Mouse (Mus musculus) embryonic facial prominence, embryonic 14.5 days (tissue): ENCODE measurements around the gene Arfgef2. TPM values are rescaled to one million over a fixed set of nuclear protein-coding genes. Genes with fewer than 3 reads are reported as not detected.
A peak's percentile ranks its signal among the peaks of the same experiment; 100 is the strongest.

Source experiments
- ATAC-seq: fragments of 200-750 bp; cut with Nextera tagmentation; 2 replicates; pipeline ENCODE4 v1.8.0; 2017; ENCODE audit warnings: low read depth, moderate number of reproducible peaks, moderate TSS enrichment
- DNase-seq: peaks from one replicate; pipeline ENCODE4 v3.0.0-alpha.2; 2015; ENCODE audit warnings: low spot score
- H3K27ac ChIP-seq: fragments of 300-500 bp; sonication (generic); replicated peaks from 2 replicates; pipeline ENCODE4 v1.5.1; 2014; ENCODE audit warnings: low read depth, mild to moderate bottlenecking, low read length, moderate library complexity
- H3K27me3 ChIP-seq: fragments of 300-500 bp; sonication (generic); replicated peaks from 2 replicates; pipeline ENCODE4 v1.6.1; 2014; ENCODE audit warnings: low read length; ENCODE audit not compliant: control insufficient read depth, insufficient read depth
- H3K36me3 ChIP-seq: fragments of 300-500 bp; sonication (generic); 2 replicates; pipeline ENCODE4 v1.6.1; 2014; ENCODE audit warnings: low read length, mixed read lengths; ENCODE audit not compliant: control insufficient read depth, insufficient read depth
- H3K4me1 ChIP-seq: fragments of 300-500 bp; sonication (generic); 2 replicates; pipeline ENCODE4 v1.6.1; 2014; ENCODE audit warnings: antibody characterized with exemption, low read length; ENCODE audit not compliant: control insufficient read depth, insufficient read depth
- H3K4me2 ChIP-seq: fragments of 300-500 bp; sonication (generic); 2 replicates; pipeline ENCODE4 v1.6.1; 2014; ENCODE audit warnings: low read depth, mild to moderate bottlenecking, low read length, moderate library complexity, mixed read lengths
- H3K4me3 ChIP-seq: fragments of 300-500 bp; sonication (generic); 2 replicates; pipeline ENCODE4 v1.5.1; 2014; ENCODE audit warnings: low read depth, mild to moderate bottlenecking, low read length
- H3K9ac ChIP-seq: fragments of 300-500 bp; sonication (generic); 2 replicates; pipeline ENCODE4 v1.6.1; 2014; ENCODE audit warnings: low read depth, mild to moderate bottlenecking, low read length, moderate library complexity, mixed read lengths
- H3K9me3 ChIP-seq: fragments of 300-500 bp; sonication (generic); 2 replicates; pipeline ENCODE4 v1.6.1; 2016; ENCODE audit warnings: low read length; ENCODE audit not compliant: control insufficient read depth
- WGBS: fragments of 180-500 bp; shearing (Covaris S2); extraction: QIAGEN DNeasy Blood & Tissue Kit; methylation state at CpG from one replicate; pipeline ENCODE4 v1.1.7; 2014; 5-methylcytosine and 5-hydroxymethylcytosine counted together
- polyA plus RNA-seq: library from polyadenylated mRNA; unstranded; fragments of >200 nt; fragmentation: Nextera tagmentation; extraction: Ambion mirVana; gene quantifications from 2 replicates; pipeline ENCODE4 v1.2.1, GENCODE M21; 2014

The Arfgef2 gene
- polyA plus RNA-seq = 7.1 and 7.2 TPM in 2 replicates

GRCm38 (mm10) chr2:166805250-166806172, at the start of gene Arfgef2:
TSS of gene Arfgef2 (plus strand) at chr2:166805588.
- H3K27me3 ChIP-seq = no peaks in the 10 kb centered on the region
- H3K9ac ChIP-seq = peak within 1 kb of the TSS; percentile 91
- no peaks in the 10 kb centered on the region for H3K9me3 ChIP-seq
- under 1% methylated on average over 46 of the region's 76 CpGs for WGBS
- DNase-seq (peak; percentile 91), ATAC-seq (peak; percentile 90)
- H3K4me1 ChIP-seq = 0 out of 2 replicates have a peak, but pooled peaks cover 4% of the 10 kb centered on the region
- peak within 1 kb of the TSS; percentile 70 for H3K27ac ChIP-seq
- H3K4me3 ChIP-seq = peak within 1 kb of the TSS; percentile 85
- H3K4me2 ChIP-seq = peak within 1 kb of the TSS; percentile 88
- H3K36me3 ChIP-seq = no peaks in the 10 kb centered on the region

DNA sequence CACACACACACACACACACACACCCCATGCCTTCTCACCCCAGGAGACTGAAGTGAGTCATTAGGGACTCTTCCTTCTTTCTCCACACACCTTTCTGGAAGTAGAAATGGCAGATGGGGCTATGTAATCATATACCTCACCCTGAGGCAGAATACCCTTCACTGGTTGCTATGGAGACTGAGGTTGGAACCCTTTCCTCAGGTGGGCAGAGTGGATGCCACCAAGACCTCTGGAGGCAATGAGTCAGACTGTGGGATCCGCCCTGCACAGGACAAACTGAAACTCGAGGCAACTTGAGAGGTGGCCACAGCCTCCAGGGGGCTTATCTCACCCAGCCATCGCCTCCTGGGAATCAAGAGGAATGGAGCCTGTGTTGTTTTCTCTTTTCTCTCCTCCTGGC, 47.4 kb upstream of the Arfgef2 start:
- no peaks in the 10 kb centered on the region for H3K27me3 ChIP-seq
- no peak overlapping the region for H3K4me3 ChIP-seq
- WGBS = 36% methylated on average over 2 of the region's 3 CpGs
- H3K9me3 ChIP-seq = no peaks in the 10 kb centered on the region
- no peak overlapping the region for H3K4me2 ChIP-seq
- H3K36me3 ChIP-seq = no peaks in the 10 kb centered on the region
- DNase-seq = peak; percentile 56
- ATAC-seq = peak; percentile 88
- H3K9ac ChIP-seq = no peak overlapping the region
- H3K4me1 ChIP-seq = peaks cover 3% of the 10 kb centered on the region; the same call in 1 of the 2 replicates
- H3K27ac ChIP-seq = no peak overlapping the region

GRCm38 (mm10) chr2:166764051-166764450, 41.3 kb upstream of the Arfgef2 start:
- Histone ChIP-seq H3K4me2 (no peak overlapping the region), H3K9me3 (no peaks in the 10 kb centered on the region), H3K4me1 (peaks cover 8% of the 10 kb centered on the region; the same call in 1 of the 2 replicates), H3K9ac (no peak overlapping the region), H3K27ac (peak overlapping the region; percentile 49; the same call in 1 of the 2 replicates), H3K36me3 (no peaks in the 10 kb centered on the region), H3K27me3 (no peaks in the 10 kb centered on the region), H3K4me3 (no peak overlapping the region)
- no peak for ATAC-seq
- WGBS = 23% methylated on average over 5 of the region's 5 CpGs
- peak; percentile 53 for DNase-seq

DNA sequence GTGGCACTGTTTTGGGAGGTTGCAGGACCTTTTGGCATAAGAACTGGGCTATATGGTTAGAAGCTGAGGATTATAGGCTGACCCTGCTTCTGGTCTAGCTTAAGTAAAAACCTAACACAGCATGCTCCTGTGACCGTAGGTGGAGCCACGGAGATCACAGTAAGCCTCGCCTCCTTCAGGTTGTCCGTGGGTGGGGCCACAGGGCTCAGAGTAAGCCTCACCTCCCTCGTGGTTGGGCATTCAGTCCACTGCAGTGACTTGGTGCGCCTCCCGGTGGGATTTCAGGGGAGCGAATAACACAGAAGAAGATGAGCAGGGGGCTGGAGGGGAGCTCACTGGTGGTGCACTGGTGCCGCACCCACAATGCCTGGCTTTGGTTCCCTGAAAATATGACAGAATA, 37.8 kb upstream of the Arfgef2 start:
- Histone ChIP-seq H3K4me2 (no peak overlapping the region), H3K27me3 (no peaks in the 10 kb centered on the region), H3K36me3 (no peaks in the 10 kb centered on the region), H3K4me1 (peaks cover 8% of the 10 kb centered on the region; the same call in 1 of the 2 replicates), H3K9ac (no peak overlapping the region), H3K27ac (no peak overlapping the region), H3K4me3 (no peak overlapping the region), H3K9me3 (no peaks in the 10 kb centered on the region)
- ATAC-seq (no peak), DNase-seq (no peak)
- WGBS = 77% methylated on average over 9 of the region's 9 CpGs

- no peaks in the 10 kb centered on the region for H3K4me1 ChIP-seq
- 36% methylated on average over 11 of the region's 11 CpGs for WGBS
Observed at GRCm38 (mm10) chr2:166771396-166771795, 34.0 kb upstream of the Arfgef2 start.

DNA sequence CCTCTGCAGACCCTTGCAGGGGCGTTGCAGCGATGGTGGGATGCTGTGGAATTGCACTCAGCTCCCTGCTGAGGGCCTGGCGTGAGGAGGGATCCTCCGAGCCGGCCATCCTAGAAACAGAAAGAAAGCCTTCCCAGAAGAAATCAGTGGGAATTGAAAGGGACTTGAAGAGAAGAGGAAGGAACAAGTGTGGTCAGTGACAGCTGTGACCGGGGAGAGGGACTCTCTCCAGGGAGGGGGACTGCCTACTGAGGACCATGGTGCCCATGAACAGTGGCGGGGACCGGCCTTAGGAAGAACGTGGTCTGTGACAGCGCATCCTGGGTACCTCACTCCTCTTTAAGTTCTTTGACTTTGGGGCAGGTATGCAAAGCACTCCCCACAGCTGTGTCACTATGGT, 31.8 kb upstream of the Arfgef2 start:
- H3K27ac ChIP-seq = no peak overlapping the region

More at GRCm38 (mm10) chr2:166771396-166771795, 34.0 kb upstream of the Arfgef2 start:
- ATAC-seq (no peak), DNase-seq (peak; percentile 59)
- Histone ChIP-seq H3K4me3 (no peak overlapping the region), H3K27me3 (no peaks in the 10 kb centered on the region), H3K36me3 (no peaks in the 10 kb centered on the region), H3K4me2 (no peak overlapping the region), H3K9ac (no peak overlapping the region), H3K27ac (no peak overlapping the region; the same call in 1 of the 2 replicates), H3K9me3 (no peaks in the 10 kb centered on the region)

GRCm38 (mm10) chr2:166774275-166774674, 31.1 kb upstream of the Arfgef2 start:
- no peaks in the 10 kb centered on the region for H3K9me3 ChIP-seq
- no peak overlapping the region for H3K4me3 ChIP-seq
- DNase-seq = no peak
- ATAC-seq = no peak
- H3K27me3 ChIP-seq = no peaks in the 10 kb centered on the region
- H3K4me2 ChIP-seq = no peak overlapping the region
- WGBS = 90% methylated on average over 10 of the region's 10 CpGs
- no peak overlapping the region for H3K27ac ChIP-seq
- H3K36me3 ChIP-seq = no peaks in the 10 kb centered on the region
- no peak overlapping the region for H3K9ac ChIP-seq
- no peaks in the 10 kb centered on the region for H3K4me1 ChIP-seq

More for the DNA sequence above, 31.8 kb upstream of the Arfgef2 start:
- Histone ChIP-seq H3K9ac (no peak overlapping the region), H3K9me3 (no peaks in the 10 kb centered on the region), H3K36me3 (no peaks in the 10 kb centered on the region), H3K4me3 (no peak overlapping the region), H3K4me1 (no peaks in the 10 kb centered on the region), H3K27me3 (no peaks in the 10 kb centered on the region), H3K4me2 (no peak overlapping the region)
- DNase-seq (no peak), ATAC-seq (no peak)
- WGBS = 81% methylated on average over 10 of the region's 10 CpGs

- Histone ChIP-seq H3K27ac (no peak overlapping the region; the same call in 1 of the 2 replicates), H3K4me2 (no peak overlapping the region), H3K9me3 (no peaks in the 10 kb centered on the region), H3K27me3 (no peaks in the 10 kb centered on the region), H3K4me1 (peaks cover 2% of the 10 kb centered on the region; the same call in 1 of the 2 replicates), H3K9ac (no peak overlapping the region), H3K36me3 (no peaks in the 10 kb centered on the region), H3K4me3 (no peak overlapping the region)
- ATAC-seq = no peak
- DNase-seq = no peak
- 53% methylated on average over 11 of the region's 11 CpGs for WGBS
Observed at GRCm38 (mm10) chr2:166775357-166775893, 30.0 kb upstream of the Arfgef2 start.
